20 mouse cellular contexts compared by ENCODE assay signal in genomic region chr3:95171105-95171504, GRCm38 (mm10). TPM values are rescaled to one million over a fixed set of nuclear protein-coding genes. Genes with fewer than 3 reads are reported as not detected.
"Had no signal": no experiment of that assay in that cellular context is flagged by ENCODE, and none has a peak within 500 bp of the region (broad histone marks: within the 10 kb centered on the region; RNA-seq: fewer than 3 reads in every experiment).

No protein-coding gene starts in this region.

- H3K4me2 ChIP-seq: liver, embryonic 15.5 days; lung, embryonic 14.5 days; midbrain, embryonic 12.5 days; midbrain, embryonic 15.5 days; neural tube, embryonic 13.5 days; neural tube, embryonic 15.5 days had no signal

- H3K27ac ChIP-seq: liver, embryonic 15.5 days; midbrain, embryonic 10.5 days; midbrain, embryonic 12.5 days; midbrain, embryonic 15.5 days; neural tube, embryonic 13.5 days; neural tube, embryonic 15.5 days had no signal

- H3K9me3 ChIP-seq: liver, embryonic 15.5 days; midbrain, embryonic 12.5 days; midbrain, embryonic 15.5 days; neural tube, embryonic 13.5 days; neural tube, embryonic 15.5 days had no signal

- DNase-seq: lung, adult 18-20 months; lung, embryonic 14.5 days; lung, postnatal 10 days; lung, postnatal 4 days; retina, postnatal 1 day; right cerebral cortex, adult 18-20 months; right cerebral cortex, postnatal 25 days; right cerebral cortex, postnatal 4 days; spleen, adult 18-20 months; thymus, adult 18-20 months; thymus, postnatal 14 days; thymus, postnatal 36 days had no signal

- ATAC-seq: midbrain, embryonic 15.5 days had no signal

- H3K4me3 ChIP-seq: liver, embryonic 15.5 days; midbrain, embryonic 10.5 days; midbrain, embryonic 12.5 days; midbrain, embryonic 15.5 days; myocyte; neural tube, embryonic 13.5 days; neural tube, embryonic 15.5 days had no signal

- H3K9ac ChIP-seq: liver, embryonic 15.5 days; lung, embryonic 14.5 days; midbrain, embryonic 12.5 days; midbrain, embryonic 15.5 days; neural tube, embryonic 13.5 days; neural tube, embryonic 15.5 days had no signal

- H3K36me3 ChIP-seq: liver, embryonic 15.5 days had no signal

RNA-seq across cellular contexts. Expression of gene Sema6c, which starts 10.8 kb away (rescaled TPM):
- total RNA-seq: megakaryocyte-erythroid progenitor cell, adult 5-6 weeks had no signal
